Mouse (Mus musculus): Measurements from ENCODE around the gene Acer1.

Acer1 gene

DNA sequence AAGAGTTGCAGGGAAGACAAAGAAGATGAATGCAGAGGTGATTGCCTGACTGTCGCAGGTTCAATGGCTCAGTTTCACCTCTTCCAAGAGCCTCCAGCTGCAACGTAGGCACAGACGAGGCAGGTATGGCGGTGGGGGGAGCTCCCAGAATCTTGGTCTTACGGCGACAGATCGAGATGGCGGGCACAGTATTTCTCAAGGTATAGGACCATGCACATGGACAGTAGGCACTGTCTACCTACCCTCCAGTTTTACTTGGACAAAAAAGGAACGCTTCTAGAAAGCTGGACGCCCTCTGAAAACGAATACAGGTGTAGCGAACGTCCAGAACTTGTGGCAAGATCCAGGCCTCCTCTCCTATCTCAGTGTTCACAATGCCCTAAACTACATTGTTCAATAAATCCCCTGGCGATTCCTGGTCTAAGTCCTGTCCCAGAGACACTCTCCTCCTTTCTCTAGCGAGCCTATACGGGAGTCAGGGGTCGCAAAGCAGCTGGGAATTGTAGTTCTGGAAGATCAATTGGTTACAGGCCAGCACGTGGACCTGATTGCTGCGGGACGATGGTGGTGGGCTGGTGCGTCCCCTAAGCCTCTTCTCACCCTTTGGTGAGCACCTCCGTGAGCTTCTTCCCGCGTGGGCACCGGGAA, 7.7 kb upstream of the Acer1 start:
- no peak for DNase-seq (ENCODE audit: low read depth in 1 of 2, low spot score in 2 of 2)

DNA sequence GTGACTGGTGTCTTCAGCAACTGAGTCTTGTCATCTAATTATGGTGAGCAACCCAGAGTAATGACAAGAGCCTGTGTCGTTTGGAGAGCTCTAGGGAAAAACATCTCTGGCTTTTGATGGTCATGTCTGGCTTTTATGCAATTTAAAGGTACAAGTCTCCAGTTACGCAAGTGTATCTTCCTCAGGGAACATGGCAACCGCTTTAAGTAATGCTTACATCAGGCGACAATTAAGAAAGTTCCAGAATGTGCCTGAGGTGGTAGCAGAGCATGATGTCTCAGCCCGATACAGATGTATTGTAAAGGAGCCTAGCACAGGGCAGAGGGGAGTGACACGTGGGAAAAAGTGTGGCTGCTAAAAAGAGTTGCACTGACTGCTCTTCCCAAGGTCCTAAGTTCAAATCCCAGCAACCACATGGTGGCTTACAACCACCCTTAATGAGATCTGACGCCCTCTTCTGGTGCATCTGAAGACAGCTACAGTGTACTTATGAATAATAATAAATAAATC, 7.0 kb upstream of the Acer1 start:
- no peak for DNase-seq (ENCODE audit: low read depth in 1 of 2, low spot score in 2 of 2)

DNA sequence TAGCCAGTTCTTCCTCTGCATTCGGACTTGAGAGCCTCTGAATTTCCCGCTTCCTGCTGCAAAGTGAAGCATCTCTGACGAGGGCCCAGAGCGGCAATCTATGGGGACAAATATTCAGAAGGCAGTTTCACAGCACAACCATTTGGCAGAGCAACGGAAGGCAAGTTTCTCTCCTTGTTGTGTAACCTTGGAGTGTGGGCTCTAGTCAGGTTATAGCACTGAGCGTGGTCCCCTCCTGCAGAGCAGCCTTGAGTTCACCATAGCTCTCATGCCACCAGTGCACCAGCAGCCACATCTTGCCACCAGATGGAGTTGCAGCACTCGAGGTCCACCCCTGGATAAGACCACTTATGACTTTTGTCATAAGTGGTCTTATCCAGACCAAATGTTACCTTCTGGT, 6.5 kb upstream of the Acer1 start:
- DNase-seq (ENCODE audit: low read depth in 1 of 2, low spot score in 2 of 2): no peak

DNA sequence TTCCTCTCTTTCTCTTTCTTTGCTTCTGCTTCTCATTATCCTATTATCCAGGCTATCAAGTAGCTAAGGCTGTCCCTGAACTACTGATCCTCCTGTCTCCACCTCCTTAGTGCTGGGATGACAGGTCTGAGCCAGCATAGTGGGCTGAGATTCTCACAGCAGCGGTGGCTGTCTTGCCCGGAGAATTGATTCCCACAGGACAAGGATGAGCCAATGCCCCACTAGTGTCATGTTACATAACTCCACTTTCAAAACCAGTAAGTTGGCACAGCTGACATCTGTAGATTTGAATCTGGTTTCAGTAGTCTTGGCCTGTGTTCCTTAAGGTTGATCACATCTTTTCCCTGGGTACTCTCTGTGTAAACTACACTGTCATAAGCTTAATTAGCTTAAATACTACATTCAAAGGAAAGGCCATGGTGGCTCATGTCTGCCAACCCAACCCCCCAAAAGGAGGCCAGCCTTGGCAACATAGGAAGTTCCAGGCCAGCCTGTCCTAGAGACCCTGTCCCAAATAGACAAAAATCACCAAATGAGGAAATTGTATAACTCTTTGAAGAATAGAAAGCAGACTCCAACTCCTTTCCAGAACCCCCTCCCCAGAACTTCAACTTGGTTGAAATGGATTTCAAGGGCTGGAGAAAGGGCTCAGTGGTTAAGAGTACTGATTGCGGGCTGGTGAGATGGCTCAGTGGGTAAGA, 4.3 kb upstream of the Acer1 start:
- no peak for DNase-seq (ENCODE audit: low read depth in 1 of 2, low spot score in 2 of 2)

DNA sequence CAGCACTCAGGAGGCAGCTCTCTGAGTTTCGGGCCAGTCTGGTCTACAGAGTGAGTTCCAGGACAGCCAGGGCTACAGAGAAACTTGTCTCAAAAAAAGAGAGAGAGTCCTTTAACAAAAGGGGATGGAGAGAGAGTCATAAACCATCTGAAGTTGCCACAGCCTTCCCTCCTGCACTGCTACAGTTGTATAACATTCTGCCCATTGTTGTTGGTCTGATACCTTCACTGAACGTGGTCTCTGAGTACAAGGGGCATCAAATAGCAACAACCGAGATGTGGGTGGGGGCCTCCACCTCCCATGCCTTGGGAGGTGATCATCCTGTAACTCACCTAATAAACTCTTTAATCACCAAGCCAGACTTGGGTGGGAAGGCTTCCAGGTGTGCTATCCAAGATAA, 3.7 kb upstream of the Acer1 start:
- no peak for DNase-seq (ENCODE audit: low read depth in 1 of 2, low spot score in 2 of 2)

DNA sequence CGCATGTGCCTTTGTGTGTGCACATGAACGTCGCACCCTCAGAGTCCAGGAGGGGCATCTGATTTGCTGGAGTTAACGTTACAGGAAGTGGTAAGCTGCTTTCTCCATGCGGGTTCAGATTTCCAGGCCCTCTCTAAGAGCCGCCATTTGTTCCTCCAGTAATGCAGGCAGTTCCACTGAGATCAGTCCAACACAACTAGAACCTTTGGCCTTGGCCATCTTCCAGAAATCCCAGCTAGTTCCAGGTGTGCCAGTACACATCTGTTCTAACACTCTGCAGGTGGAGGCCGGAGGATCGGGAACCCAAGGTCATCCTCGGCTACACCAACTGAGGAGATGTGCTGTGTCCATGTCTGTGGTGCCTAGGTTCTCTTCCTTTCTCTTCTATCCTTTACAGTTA, 3.0 kb upstream of the Acer1 start:
- DNase-seq (ENCODE audit: low read depth in 1 of 2, low spot score in 2 of 2): no peak

DNA sequence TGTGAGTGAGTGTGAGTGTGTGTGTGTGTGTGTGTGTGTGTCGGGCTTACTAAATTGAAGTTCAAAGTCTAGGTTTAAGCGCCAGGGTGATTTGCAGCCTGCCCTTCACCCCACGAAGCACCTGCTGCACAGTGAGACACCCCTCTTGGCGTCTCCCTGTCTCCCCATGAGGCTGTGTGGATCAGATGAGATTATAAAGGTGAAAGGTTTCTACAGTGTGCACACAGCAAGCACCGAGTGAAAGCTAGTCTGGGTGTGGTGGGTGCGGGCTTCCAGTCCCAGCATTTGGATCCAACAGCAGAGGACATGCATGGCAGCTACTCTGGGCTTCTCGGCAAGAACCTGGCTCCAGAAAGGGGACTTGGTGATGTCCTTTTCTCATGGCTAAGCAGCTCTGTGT, 877 bp downstream of the Acer1 start:
- no peak for DNase-seq (ENCODE audit: low read depth in 1 of 2, low spot score in 2 of 2)

DNA sequence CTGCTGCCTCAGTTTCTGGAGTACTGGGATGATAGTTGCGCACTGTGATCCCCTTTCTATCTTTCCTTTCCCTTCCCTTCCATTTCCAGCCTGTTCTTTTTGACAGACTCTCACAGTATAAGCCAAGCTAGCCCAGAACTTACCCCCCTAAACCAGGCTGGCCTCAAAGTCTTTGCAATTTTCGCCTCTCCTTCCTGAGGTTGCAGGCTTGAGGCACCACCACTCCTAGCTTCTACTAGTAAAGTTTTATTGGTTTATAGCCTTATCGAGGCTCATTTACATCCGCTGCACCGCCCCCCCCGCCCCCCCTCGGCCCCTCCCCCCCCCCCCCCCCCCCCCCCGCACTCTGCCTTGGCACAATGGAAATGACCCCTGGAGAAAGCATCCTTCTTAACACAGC, 2.4 kb downstream of the Acer1 start:
- no peak for DNase-seq (ENCODE audit: low read depth in 1 of 2, low spot score in 2 of 2)

DNA sequence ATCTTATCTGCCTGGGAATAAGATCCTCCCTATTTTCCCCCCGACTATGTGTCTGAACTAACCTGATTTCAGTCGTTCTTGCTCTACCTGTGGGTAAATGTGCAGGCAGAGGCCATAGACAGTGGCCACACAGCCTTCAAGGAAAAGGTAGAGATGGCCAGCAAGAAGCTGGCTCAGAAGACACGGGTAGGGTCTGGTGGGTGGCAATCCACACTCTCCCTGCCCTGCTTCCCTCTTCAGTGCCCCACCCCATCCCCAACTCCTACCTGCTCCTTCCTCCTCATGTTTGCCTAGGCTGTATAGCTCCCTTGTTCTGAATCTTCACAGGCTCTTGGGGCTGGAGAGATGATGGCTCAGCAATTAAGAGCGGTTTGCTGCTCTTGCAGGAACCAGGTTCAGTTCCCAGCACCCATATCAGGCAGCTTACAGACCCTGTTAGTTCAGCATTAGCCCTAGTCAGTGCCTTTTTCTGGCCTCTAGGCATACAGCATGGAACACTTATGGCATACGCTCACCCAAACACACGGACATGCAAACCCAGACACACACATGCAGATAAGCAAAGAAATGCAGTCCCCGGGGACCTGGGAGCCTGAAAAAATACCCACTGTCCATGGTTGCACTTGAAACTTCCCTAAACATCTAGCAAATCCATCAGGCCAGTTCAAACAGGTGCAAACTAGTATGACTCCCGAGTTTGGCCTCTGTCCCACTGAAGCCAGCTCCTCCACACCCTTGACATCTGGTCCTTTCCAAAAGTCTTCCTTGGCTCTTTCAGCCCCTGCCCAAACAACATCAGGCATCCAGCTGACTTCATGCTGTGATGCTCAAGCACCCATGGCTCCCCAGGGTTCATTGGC, 5.2 kb downstream of the Acer1 start:
- no peak for DNase-seq (ENCODE audit: low read depth in 1 of 2, low spot score in 2 of 2)

DNA sequence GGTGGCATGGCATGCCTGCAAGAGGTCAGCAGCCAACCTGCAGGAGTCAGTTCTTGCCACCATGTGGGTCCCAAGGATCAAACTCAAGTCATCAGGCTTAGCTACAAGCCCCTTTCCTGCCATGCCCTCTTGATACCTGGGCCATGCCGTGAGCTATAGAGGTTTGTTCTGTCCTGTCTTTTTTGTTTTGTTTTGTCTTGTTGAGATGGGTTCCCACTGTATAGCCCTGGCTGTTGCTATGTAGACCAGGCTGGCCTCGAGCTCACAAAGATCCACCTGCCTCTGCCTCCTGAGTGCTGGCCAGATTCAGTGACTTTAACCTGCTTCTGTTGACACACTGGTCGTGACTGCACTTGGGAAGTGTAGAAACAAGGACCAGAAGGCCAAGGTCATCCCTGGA, 6.5 kb downstream of the Acer1 start:
- DNase-seq (ENCODE audit: low read depth in 1 of 2, low spot score in 2 of 2): no peak

DNA sequence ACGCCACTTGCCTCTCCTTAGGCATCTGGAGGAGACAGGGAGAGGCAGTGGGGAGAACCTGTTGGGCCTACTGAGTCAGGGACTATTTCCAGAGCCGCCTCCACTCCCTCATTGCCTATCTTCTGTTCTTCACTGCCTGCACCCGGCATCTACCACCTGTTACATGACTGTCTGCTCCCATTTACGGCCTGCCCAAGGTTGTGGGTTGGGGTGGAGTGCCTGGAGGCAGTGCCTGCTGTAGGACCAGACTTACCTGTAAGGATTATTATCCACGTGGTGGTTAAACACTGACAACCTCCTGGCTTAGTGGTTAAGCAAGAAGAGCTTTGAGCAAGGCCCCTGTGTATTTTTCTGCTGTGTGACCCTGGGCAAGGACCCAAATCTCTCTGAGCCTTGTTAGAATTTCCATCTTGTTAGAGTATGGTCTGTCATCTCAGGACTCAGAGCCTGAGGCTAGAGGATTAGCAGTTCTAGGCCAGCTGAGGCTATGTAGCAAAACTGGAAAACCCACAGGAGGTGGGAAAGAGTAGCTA, 7.2 kb downstream of the Acer1 start:
- DNase-seq (ENCODE audit: low read depth in 1 of 2, low spot score in 2 of 2): no peak

DNA sequence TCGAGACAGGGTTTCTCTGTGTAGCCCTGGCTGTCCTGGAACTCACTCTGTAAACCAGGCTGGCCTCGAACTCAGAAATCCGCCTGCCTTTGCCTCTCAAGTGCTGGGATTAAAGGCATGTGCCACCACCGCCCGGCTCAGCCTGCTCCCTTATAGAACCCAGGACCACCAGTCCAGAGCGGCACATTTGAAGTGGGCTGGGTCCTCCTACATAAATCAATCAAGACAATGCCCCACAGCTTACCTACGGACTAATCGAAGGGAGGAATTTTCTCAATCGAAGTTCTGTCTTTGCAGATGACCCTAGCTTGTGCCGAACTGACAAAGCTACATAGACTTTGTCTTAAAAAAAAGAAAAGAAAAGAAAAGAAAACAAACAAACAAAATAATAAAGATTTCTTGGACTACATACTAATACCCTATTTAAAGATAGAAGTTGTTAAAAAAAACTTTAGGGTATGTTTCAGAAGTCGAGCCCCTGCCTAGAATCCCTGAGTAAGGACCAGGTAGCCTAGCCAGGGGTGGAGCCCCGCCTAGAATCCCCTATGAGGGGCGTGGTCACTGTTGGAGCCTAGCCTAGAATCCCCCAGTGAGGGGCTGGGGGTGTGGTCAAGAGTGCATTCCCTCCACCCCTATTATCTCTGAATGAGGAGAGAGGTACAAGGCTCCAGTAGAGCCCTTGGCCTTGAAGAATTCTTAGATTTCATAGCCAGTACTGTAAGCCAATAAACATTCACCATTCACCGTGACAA, 7.8 kb downstream of the Acer1 start:
- DNase-seq (ENCODE audit: low read depth in 1 of 2, low spot score in 2 of 2): no peak

DNA sequence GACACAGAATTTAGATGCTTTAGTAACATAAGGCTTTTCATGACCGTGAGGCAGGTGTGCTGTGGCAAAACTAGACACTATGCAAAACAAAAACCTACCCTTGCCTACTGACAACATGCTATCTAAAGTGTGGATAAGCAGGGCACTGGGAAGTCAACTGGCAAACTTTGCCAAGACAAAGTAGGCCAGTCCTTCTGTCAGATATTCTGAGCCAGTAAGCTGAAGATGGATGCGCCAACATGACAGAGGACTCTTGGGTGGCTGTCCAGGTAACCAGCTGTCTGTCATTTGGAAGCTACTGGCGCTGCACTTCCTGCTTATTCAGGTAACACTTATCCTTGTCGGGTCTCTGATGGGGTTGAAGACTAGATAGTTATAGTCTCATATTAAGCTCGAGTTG, 11.8 kb downstream of the Acer1 start:
- no peak for DNase-seq (ENCODE audit: low read depth in 1 of 2, low spot score in 2 of 2)

DNA sequence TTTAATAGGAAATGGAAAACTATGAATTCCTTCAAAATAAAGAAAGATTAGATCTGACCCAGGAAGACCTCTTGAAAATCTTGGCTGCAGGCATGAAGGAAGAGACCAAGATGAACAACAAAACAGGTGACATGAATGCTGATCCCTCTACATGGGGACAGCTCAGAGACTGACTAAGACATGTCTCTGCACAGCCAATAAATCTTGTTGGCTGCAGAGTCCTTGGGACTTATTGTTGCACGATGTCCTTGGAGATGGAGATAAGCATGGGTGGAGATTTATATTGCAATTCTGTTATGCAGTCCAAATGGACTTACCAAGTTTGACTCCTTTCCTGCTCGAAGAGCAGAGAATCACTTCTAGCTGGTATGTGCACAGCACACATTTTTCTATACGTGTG, 12.6 kb downstream of the Acer1 start:
- no peak for DNase-seq (ENCODE audit: low read depth in 1 of 2, low spot score in 2 of 2)

DNA sequence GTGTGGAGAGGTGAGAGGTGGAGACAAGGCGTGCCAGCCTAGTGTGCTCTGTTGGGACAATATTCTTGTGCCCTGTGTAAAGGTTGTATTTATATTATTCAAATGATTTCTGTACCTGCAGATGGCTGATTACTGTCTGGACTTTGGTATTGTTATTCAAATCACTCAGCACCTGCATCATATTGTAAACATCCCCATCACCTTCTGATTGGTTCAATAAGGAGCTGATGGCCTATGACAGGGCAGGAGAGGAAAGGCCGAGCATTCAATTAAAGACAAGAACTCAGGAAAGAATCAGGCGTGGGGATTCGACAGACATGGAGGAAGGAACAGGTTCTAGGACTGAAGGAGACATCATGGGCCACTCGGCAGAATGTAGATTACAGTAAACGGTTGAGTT, 18.3 kb downstream of the Acer1 start:
- DNase-seq (ENCODE audit: low read depth in 1 of 2, low spot score in 2 of 2): no peak

DNA sequence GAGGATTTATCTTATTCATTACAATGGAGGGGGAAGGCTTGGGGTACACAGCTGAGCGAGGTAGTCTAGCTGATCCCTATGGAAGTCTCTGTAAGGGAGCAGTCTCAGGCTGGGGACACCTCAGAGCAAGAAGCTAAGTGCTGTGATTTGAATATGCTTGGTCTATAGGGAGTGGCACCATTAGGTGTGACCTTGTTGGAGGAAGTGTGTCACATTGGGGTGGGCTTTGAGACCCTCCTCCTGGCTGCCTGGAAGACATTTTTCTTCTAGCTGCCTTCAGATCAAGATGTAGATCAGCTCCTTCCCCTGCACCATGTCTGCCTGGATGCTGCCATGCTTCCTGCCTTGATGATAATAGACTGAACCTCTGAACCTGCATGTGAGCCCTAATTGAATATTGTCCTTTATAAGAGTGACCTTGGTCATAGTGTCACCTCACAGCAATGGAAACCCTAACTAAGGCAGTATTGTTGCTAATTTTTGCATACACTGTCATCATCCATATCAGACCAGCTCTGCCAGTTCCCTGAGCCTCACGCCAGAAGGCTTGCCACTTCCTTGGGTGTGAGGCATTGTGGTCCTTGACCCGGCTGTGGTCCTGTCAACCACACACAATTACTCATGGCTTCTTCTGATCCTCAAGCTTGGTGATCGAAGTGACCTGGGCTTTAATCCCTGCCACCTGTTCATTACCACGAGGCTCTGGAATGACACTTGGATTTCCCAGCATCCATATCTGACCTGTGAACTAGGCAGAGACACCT, 19.1 kb downstream of the Acer1 start:
- DNase-seq (ENCODE audit: low read depth in 1 of 2, low spot score in 2 of 2): no peak

DNA sequence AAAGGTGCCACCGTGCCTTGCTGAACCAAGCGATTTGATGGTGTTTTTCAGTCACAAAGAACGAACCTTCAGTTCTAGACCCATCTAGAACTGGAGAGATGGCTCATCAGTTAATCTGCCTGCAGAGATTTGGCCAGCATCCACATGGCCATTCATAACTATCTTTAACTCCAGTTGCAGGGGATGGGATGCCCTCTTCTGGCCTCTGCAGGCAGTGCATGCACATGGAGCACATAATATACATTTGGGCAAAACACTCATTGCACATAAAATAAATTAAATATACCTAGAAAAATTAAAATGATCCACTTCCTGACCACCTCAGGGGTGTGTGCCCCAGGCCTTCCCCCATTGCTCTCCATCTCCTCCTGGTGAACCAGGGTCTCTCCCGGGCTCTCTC, 20.0 kb downstream of the Acer1 start:
- DNase-seq (ENCODE audit: low read depth in 1 of 2, low spot score in 2 of 2): no peak

DNA sequence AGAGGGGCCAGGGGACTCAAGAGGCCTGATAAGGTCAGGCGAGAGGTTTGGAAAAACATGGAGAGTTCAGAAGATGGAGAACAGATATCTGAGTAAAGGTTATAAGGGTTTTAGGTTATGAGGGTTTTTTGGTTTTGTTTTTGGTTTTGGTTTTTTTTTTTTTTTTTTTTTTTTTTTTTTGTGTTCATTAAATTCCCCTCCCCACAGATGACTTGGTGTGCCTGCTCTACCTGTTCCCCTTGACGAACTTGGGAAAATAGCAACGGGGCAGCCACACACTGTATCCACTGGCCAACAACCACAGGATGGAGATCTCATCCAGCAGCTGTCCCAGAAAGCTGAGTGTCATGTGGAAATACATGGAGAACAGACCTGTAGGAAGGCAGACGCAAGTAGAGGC, 23.3 kb downstream of the Acer1 start:
- no peak for DNase-seq (ENCODE audit: low read depth in 1 of 2, low spot score in 2 of 2)

DNA sequence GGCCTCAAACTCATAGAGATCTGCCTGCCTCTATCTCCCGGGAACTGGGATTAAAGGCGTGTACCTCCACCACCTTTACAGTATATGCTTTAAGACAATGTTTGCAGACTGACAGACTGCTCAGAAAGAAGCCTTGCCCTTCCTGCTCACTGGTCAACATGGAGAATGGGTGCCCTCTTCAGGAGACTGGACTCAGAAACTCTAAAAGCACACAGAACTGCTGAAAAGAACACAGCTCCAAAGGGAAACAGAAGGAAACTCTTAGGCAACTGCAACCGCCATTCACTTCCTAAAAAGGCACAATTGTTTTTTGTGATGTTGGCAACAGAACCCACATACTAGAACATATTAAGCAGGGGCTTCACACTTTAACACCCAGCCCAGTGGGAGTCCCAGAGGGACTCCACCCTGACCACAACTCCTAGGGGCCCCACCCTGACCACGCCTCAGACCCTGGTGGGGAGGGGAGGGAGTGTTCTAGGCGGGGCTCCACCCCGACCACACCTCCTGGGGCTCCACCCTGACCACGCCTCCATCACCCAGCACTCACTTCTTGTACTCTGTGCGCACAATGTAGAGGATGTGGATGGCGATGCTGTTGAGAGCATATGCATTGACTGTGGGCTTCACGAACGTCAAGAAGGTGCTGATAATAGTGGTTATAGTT, 24.0 kb downstream of the Acer1 start:
- peak; percentile 42 to 49 for DNase-seq (ENCODE audit: low read depth in 1 of 2, low spot score in 2 of 2)

DNA sequence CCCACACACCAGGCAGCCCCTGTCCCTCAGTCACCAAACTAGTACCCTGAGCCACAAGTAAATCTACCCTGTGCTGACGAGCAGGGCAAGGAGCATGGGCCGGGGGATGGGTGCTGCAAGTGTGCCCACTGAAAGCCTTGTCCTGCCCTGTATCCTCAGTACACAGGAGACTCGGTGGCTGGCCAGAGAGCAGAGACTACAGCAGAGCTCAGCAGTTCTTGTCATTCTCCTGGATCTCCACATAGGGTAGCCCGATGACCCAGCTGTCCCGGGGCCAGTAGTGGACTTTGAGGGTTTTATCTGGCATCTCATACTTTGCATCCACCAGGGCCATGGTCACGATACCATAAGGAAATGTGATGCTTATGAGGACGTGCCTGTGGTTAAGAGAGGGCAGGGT, 27.1 kb downstream of the Acer1 start:
- DNase-seq (ENCODE audit: low read depth in 1 of 2, low spot score in 2 of 2): no peak
